Mouse (Mus musculus) adrenal gland, adult 2 months (tissue): ENCODE measurements around the gene Srpk1. TPM values are rescaled to one million over a fixed set of nuclear protein-coding genes. Genes with fewer than 3 reads are reported as not detected.

Experiments
- DNase-seq: peaks from one replicate; pipeline ENCODE4 v3.0.0; 2021
- long read RNA-seq: library from polyadenylated mRNA; stranded (forward); transcript quantifications from one replicate; pipeline ENCODE4 v2.0.0, GENCODE M21; 2021
- polyA plus RNA-seq: library from polyadenylated mRNA; depleted of rRNA; stranded (reverse); fragments of >200 nt; gene quantifications from 2 replicates; pipeline ENCODE4 v1.2.3, GENCODE M21; 2012; rRNA removed
- total RNA-seq, 2 experiments: library from RNA; stranded (reverse); gene quantifications; 2 replicates each; pipeline ENCODE4 v1.2.3; 2021

The Srpk1 gene
- total RNA-seq, result 10 to 100 TPM; 60.1 to 60.6 TPM
- polyA plus RNA-seq, result 11.3 and 12.0 TPM in 2 replicates
- long read RNA-seq, full-length matches to known transcripts, result 33 of 40 reads
- long read RNA-seq, partial matches to known transcripts, result 5 of 40 reads
- long read RNA-seq, other reads (novel, unspliced or antisense), result 2 of 40 reads

- peak; percentile 96 for DNase-seq
Observed at GRCm38 (mm10) chr17:28622300-28622759, at the start of gene Srpk1. TSS of gene Srpk1 (minus strand) at chr17:28622709.

- DNase-seq, result no peak
Observed at GRCm38 (mm10) chr17:28659564-28659963, 37.1 kb upstream of the Srpk1 start.

- DNase-seq, result no peak
Observed at GRCm38 (mm10) chr17:28657936-28658335, 35.4 kb upstream of the Srpk1 start.

GRCm38 (mm10) chr17:28650268-28650667, 27.8 kb upstream of the Srpk1 start:
- peak; percentile 7 for DNase-seq

- DNase-seq, result peak; percentile 40
Observed at GRCm38 (mm10) chr17:28648607-28649370, 26.3 kb upstream of the Srpk1 start.

GRCm38 (mm10) chr17:28646221-28646620, 23.7 kb upstream of the Srpk1 start:
- no peak for DNase-seq

- DNase-seq, result no peak
Observed at GRCm38 (mm10) chr17:28644112-28644511, 21.6 kb upstream of the Srpk1 start.

- DNase-seq, result no peak
Observed at GRCm38 (mm10) chr17:28643697-28644096, 21.2 kb upstream of the Srpk1 start.

GRCm38 (mm10) chr17:28640113-28640512, 17.6 kb upstream of the Srpk1 start:
- no peak for DNase-seq

GRCm38 (mm10) chr17:28637711-28638690, 15.5 kb upstream of the Srpk1 start:
- DNase-seq, result peak; percentile 21

- no peak for DNase-seq
Observed at GRCm38 (mm10) chr17:28635842-28636241, 13.3 kb upstream of the Srpk1 start.

- no peak for DNase-seq
Observed at GRCm38 (mm10) chr17:28629125-28629524, 6.6 kb upstream of the Srpk1 start.

GRCm38 (mm10) chr17:28628248-28629124, 6.0 kb upstream of the Srpk1 start:
- DNase-seq, result no peak

GRCm38 (mm10) chr17:28626937-28627336, 4.4 kb upstream of the Srpk1 start:
- DNase-seq, result no peak

- no peak for DNase-seq
Observed at GRCm38 (mm10) chr17:28625327-28625726, 2.8 kb upstream of the Srpk1 start.

- DNase-seq, result no peak
Observed at GRCm38 (mm10) chr17:28624841-28625240, 2.3 kb upstream of the Srpk1 start.

- peak; percentile 76 for DNase-seq
Observed at GRCm38 (mm10) chr17:28621381-28622299, 869 bp downstream of the Srpk1 start.

GRCm38 (mm10) chr17:28618775-28619174, 3.7 kb downstream of the Srpk1 start:
- DNase-seq, result no peak

- no peak for DNase-seq
Observed at GRCm38 (mm10) chr17:28618124-28618523, 4.4 kb downstream of the Srpk1 start.

GRCm38 (mm10) chr17:28617636-28618035, 4.9 kb downstream of the Srpk1 start:
- no peak for DNase-seq
